ENCODE assay signal across 13 mouse cellular contexts in the genomic region with DNA sequence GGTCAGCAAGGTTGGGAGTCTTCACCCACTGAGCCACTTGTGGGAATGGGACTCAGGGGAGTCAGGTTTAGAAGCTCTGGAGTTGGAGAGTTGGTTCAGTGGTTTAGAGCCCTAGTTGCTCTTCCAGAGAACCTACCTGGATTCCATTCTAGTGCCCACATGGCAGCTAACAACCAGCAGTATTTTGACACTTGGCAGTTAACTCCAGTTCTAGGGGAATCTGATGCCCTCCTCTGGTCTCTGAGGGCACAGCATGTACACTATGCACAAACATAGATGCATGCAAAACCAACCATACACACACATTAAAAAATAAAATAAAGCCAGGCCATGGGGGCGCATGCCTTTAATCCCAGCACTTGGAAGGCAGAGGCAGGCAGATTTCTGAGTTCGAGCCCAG. TPM values are rescaled to one million over a fixed set of nuclear protein-coding genes. Genes with fewer than 3 reads are reported as not detected.
DNase-seq lines count a peak whose midpoint lies in the region; ATAC-seq and TF ChIP-seq lines count a peak whose summit lies in the region.
"Had no signal": no experiment of that assay in that cellular context is flagged by ENCODE, and none has a peak within 500 bp of the region (broad histone marks: within the 10 kb centered on the region; RNA-seq: fewer than 3 reads in every experiment).

No protein-coding gene starts in this region.

- H3K27ac ChIP-seq in heart, postnatal 0 days (ENCODE audit: low read depth): no peak overlapping the region
- H3K27ac ChIP-seq in heart, embryonic 10.5 days: no peak overlapping the region
- H3K27ac ChIP-seq in cerebellum, adult 2 months (ENCODE audit: insufficient read depth, low read length): no peak overlapping the region
- H3K27ac ChIP-seq: midbrain, embryonic 12.5 days had no signal

- no peak for TF ChIP-seq EP300 in heart, postnatal 0 days (IDR thresholded peaks at IDR 0.05; ENCODE audit: low read depth)

- TF ChIP-seq CTCF in heart, postnatal 0 days (IDR thresholded peaks at IDR 0.05; ENCODE audit: low read depth): peak; percentile 40
- TF ChIP-seq CTCF in cerebellum, adult 2 months (IDR thresholded peaks at IDR 0.05; ENCODE audit: borderline replicate concordance, insufficient read depth, low read depth, low read length): no peak; the same call in 1 of the 2 replicates

- H3K36me3 ChIP-seq in heart, postnatal 0 days (replicated peaks; ENCODE audit: control insufficient read depth, insufficient read depth, low read length): no peaks in the 10 kb centered on the region
- H3K36me3 ChIP-seq in heart, embryonic 10.5 days: no peaks in the 10 kb centered on the region
- H3K36me3 ChIP-seq: midbrain, embryonic 12.5 days had no signal

- H3K9me3 ChIP-seq in heart, postnatal 0 days (replicated peaks; ENCODE audit: control insufficient read depth, low read length): no peaks in the 10 kb centered on the region
- no peaks in the 10 kb centered on the region for H3K9me3 ChIP-seq in heart, embryonic 10.5 days
- H3K9me3 ChIP-seq: midbrain, embryonic 12.5 days had no signal

- DNase-seq in heart, postnatal 0 days (ENCODE audit: low spot score): no peak
- DNase-seq in heart, embryonic 10.5 days (ENCODE audit: low spot score): no peak
- peak; percentile 46 for DNase-seq in lung, postnatal 10 days
- no peak for DNase-seq in lung, postnatal 14 days
- peak; percentile 75 for DNase-seq in thymus, postnatal 0 days (ENCODE audit: low spot score)
- DNase-seq in cerebellum, adult 2 months: no peak
- no peak for DNase-seq in Muller cell, postnatal 12 days (ENCODE audit: inconsistent ontology term)
- DNase-seq: adrenal gland, adult 2 months; cerebellum, postnatal 14 days had no signal

- H3K27me3 ChIP-seq in heart, postnatal 0 days (ENCODE audit: control insufficient read depth, insufficient read depth, low read length): no peaks in the 10 kb centered on the region
- H3K27me3 ChIP-seq in heart, embryonic 10.5 days (ENCODE audit: insufficient read depth, poor library complexity, severe bottlenecking): 0 out of 2 replicates have a peak, but pooled peaks cover under 1% of the 10 kb centered on the region
- H3K27me3 ChIP-seq in cerebellum, adult 2 months (ENCODE audit: control insufficient read depth, insufficient read depth, low read length): no peaks in the 10 kb centered on the region
- H3K27me3 ChIP-seq: midbrain, embryonic 12.5 days had no signal

- ATAC-seq in heart, postnatal 0 days (ENCODE audit: insufficient read depth, low read depth): no peak
- ATAC-seq in activated CD4-positive, CD25-positive, alpha-beta regulatory T cell, adult 4 months: peak; percentile 28

- H3K9ac ChIP-seq in heart, postnatal 0 days (replicated peaks; ENCODE audit: low read depth, low read length): no peak overlapping the region
- H3K9ac ChIP-seq: midbrain, embryonic 12.5 days had no signal

- no peak overlapping the region for H3K4me2 ChIP-seq in heart, postnatal 0 days (ENCODE audit: low read depth, low read length)
- H3K4me2 ChIP-seq: midbrain, embryonic 12.5 days had no signal

- 83% methylated on average over 2 of the region's 2 CpGs for WGBS in heart, postnatal 0 days
- 88% methylated on average over 2 of the region's 2 CpGs for WGBS in heart, embryonic 10.5 days
- 90% methylated on average over 2 of the region's 2 CpGs for WGBS in cerebellum, adult 2 months

- H3K4me3 ChIP-seq in heart, postnatal 0 days (ENCODE audit: low read depth, low read length): no peak overlapping the region
- no peak overlapping the region for H3K4me3 ChIP-seq in heart, embryonic 10.5 days
- no peak overlapping the region for H3K4me3 ChIP-seq in cerebellum, adult 2 months (replicated peaks; ENCODE audit: insufficient read depth, low read depth, low read length)
- H3K4me3 ChIP-seq: erythroblast, embryonic 14.5 days; midbrain, embryonic 12.5 days had no signal

- no peak for TF ChIP-seq POLR2A in cerebellum, adult 2 months (IDR thresholded peaks at IDR 0.05; ENCODE audit: borderline replicate concordance, insufficient read depth, low read length)

- peaks cover 6% of the 10 kb centered on the region; the same call in 1 of the 2 replicates for H3K4me1 ChIP-seq in heart, postnatal 0 days (ENCODE audit: control insufficient read depth, insufficient read depth)
- peaks cover 13% of the 10 kb centered on the region for H3K4me1 ChIP-seq in heart, embryonic 10.5 days
- no peaks in the 10 kb centered on the region for H3K4me1 ChIP-seq in cerebellum, adult 2 months (ENCODE audit: control insufficient read depth, insufficient read depth, low read length)

RNA-seq across cellular contexts. Expression of a gene that starts 8.9 kb away (rescaled TPM):
- 36.2 and 36.4 TPM in 2 replicates for total RNA-seq in heart, postnatal 0 days (2014; rRNA removed; ENCODE audit: low replicate concordance)
- 20.1 and 20.8 TPM in 2 replicates for polyA plus RNA-seq in heart, postnatal 0 days (2015; fragmentation: Nextera tagmentation; extraction: Ambion mirVana)
- polyA plus RNA-seq in heart, embryonic 10.5 days (2016; fragmentation: Nextera tagmentation; extraction: Ambion mirVana): 44.2 and 44.6 TPM in 2 replicates
- 10 to 100 TPM; 72.1 to 75.6 TPM for polyA plus RNA-seq in activated CD4-positive, CD25-positive, alpha-beta regulatory T cell, adult 4 months (2017; shearing (Covaris generic))
- 51.3 and 51.8 TPM in 2 replicates for polyA plus RNA-seq in thymus, postnatal 0 days (2015; fragmentation: Nextera tagmentation; extraction: Ambion mirVana)
- 69.2 and 69.8 TPM in 2 replicates for polyA plus RNA-seq in cerebellum, adult 2 months (2012; rRNA removed)

RNA-seq across cellular contexts. Expression of a gene that starts 10.9 kb away (rescaled TPM):
- 2.1 and 2.2 TPM in 2 replicates for total RNA-seq in heart, postnatal 0 days (2014; rRNA removed; ENCODE audit: low replicate concordance)
- polyA plus RNA-seq in heart, postnatal 0 days (2015; fragmentation: Nextera tagmentation; extraction: Ambion mirVana): 5.6 and 5.7 TPM in 2 replicates
- polyA plus RNA-seq in heart, embryonic 10.5 days (2016; fragmentation: Nextera tagmentation; extraction: Ambion mirVana): 16.4 and 21.0 TPM in 2 replicates
- polyA plus RNA-seq in activated CD4-positive, CD25-positive, alpha-beta regulatory T cell, adult 4 months (2017; shearing (Covaris generic)): 100 to 1,000 TPM; 158 to 168 TPM
- 71.2 and 80.1 TPM in 2 replicates for polyA plus RNA-seq in thymus, postnatal 0 days (2015; fragmentation: Nextera tagmentation; extraction: Ambion mirVana)
- 86.8 and 97.7 TPM in 2 replicates for polyA plus RNA-seq in cerebellum, adult 2 months (2012; rRNA removed)

RNA-seq across cellular contexts. Expression of a gene that starts 16.6 kb away (rescaled TPM):
- 54.4 and 60.7 TPM in 2 replicates for total RNA-seq in heart, postnatal 0 days (2014; rRNA removed; ENCODE audit: low replicate concordance)
- 65.9 and 70.3 TPM in 2 replicates for polyA plus RNA-seq in heart, postnatal 0 days (2015; fragmentation: Nextera tagmentation; extraction: Ambion mirVana)
- 104 and 115 TPM in 2 replicates for polyA plus RNA-seq in heart, embryonic 10.5 days (2016; fragmentation: Nextera tagmentation; extraction: Ambion mirVana)
- 100 to 1,000 TPM; 160 to 182 TPM for polyA plus RNA-seq in activated CD4-positive, CD25-positive, alpha-beta regulatory T cell, adult 4 months (2017; shearing (Covaris generic))
- 130 and 131 TPM in 2 replicates for polyA plus RNA-seq in thymus, postnatal 0 days (2015; fragmentation: Nextera tagmentation; extraction: Ambion mirVana)
- 109 and 121 TPM in 2 replicates for polyA plus RNA-seq in cerebellum, adult 2 months (2012; rRNA removed)

RNA-seq across cellular contexts. Expression of a gene that starts 21.1 kb away (rescaled TPM):
- total RNA-seq in heart, postnatal 0 days (2014; rRNA removed; ENCODE audit: low replicate concordance): 21.4 and 26.4 TPM in 2 replicates
- polyA plus RNA-seq in heart, postnatal 0 days (2015; fragmentation: Nextera tagmentation; extraction: Ambion mirVana): 16.4 and 17.4 TPM in 2 replicates
- polyA plus RNA-seq in heart, embryonic 10.5 days (2016; fragmentation: Nextera tagmentation; extraction: Ambion mirVana): 18.1 and 20.0 TPM in 2 replicates
- 1 to 10 TPM in 1 of 2 experiments, under 1 TPM in 1; 0.22 to 2.4 TPM for polyA plus RNA-seq in activated CD4-positive, CD25-positive, alpha-beta regulatory T cell, adult 4 months (2017; shearing (Covaris generic))
- 4.9 and 6.2 TPM in 2 replicates for polyA plus RNA-seq in thymus, postnatal 0 days (2015; fragmentation: Nextera tagmentation; extraction: Ambion mirVana)
- polyA plus RNA-seq in cerebellum, adult 2 months (2012; rRNA removed): 23.8 and 24.2 TPM in 2 replicates
- total RNA-seq: hematopoietic stem cell, adult 5-6 weeks had no signal

RNA-seq across cellular contexts. Expression of a gene that starts 29.3 kb away (rescaled TPM):
- 22.7 and 24.7 TPM in 2 replicates for total RNA-seq in heart, postnatal 0 days (2014; rRNA removed; ENCODE audit: low replicate concordance)
- polyA plus RNA-seq in heart, postnatal 0 days (2015; fragmentation: Nextera tagmentation; extraction: Ambion mirVana): 8.2 and 8.5 TPM in 2 replicates
- 18.4 and 32.2 TPM in 2 replicates for polyA plus RNA-seq in heart, embryonic 10.5 days (2016; fragmentation: Nextera tagmentation; extraction: Ambion mirVana)
- 10 to 100 TPM; 12.4 to 18.5 TPM for polyA plus RNA-seq in activated CD4-positive, CD25-positive, alpha-beta regulatory T cell, adult 4 months (2017; shearing (Covaris generic))
- 18.1 and 22.3 TPM in 2 replicates for polyA plus RNA-seq in thymus, postnatal 0 days (2015; fragmentation: Nextera tagmentation; extraction: Ambion mirVana)
- 75.5 and 80.2 TPM in 2 replicates for polyA plus RNA-seq in cerebellum, adult 2 months (2012; rRNA removed)

Comparison
In these comparisons a context has a peak if more than half of its experiments do, and no peak if none do; other contexts are left out.
1. DNase-seq: peak in lung, postnatal 10 days (single experiment) and thymus, postnatal 0 days (single experiment); none in heart, postnatal 0 days (single experiment), heart, embryonic 10.5 days (single experiment), lung, postnatal 14 days (single experiment), cerebellum, adult 2 months (0 of 2) and Muller cell, postnatal 12 days (single experiment).